Mouse (Mus musculus): ENCODE data around the gene Incenp. TPM values are rescaled to one million over a fixed set of nuclear protein-coding genes. Genes with fewer than 3 reads are reported as not detected.
"Not testable (repeated sequence)": the region's sequence is repeated elsewhere in the genome, so short reads cannot be mapped to it uniquely, and the experiment has no call there.

The Incenp gene
- polyA plus RNA-seq, 1 experiment, result 4.7 TPM

DNA sequence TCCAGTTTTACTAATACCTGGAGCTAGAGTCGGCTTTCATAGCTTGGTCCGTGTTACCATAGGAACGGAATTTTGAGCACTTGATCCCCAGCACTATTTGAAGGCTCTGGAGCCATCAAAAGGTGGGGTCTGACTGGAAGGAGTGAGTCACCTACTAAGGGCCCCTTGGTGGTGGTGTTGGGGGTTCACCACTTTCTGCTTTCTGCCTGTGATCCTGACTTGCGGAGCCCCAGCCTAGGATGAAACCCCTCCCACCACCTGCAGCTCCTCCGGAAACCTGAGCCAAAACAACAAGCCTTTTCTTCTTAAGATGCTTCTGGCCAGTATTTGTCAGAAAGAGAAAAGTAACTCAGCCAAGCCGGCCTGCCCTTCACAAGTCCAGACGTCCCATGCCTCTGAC, 40.5 kb upstream of the Incenp start:
- TF ChIP-seq CTCF (conservative IDR thresholded peaks at IDR 0.05; ENCODE audit: insufficient read depth, insufficient read length, low read depth, low read length), result no peak
- no peak for DNase-seq
- no peak overlapping the region for H3K27ac ChIP-seq (ENCODE audit: insufficient read depth, low read depth, low read length)
- H3K36me3 ChIP-seq (ENCODE audit: control insufficient read depth, insufficient read depth, low read length), result no peaks in the 10 kb centered on the region
- H3K27me3 ChIP-seq (replicated peaks; ENCODE audit: control insufficient read depth, insufficient read depth, low read length), result no peaks in the 10 kb centered on the region
- WGBS, result 80% methylated on average over 7 of the region's 7 CpGs
- H3K4me1 ChIP-seq (ENCODE audit: control insufficient read depth, insufficient read depth, low read length), result peaks cover 5% of the 10 kb centered on the region; the same call in 1 of the 2 replicates
- H3K4me3 ChIP-seq (ENCODE audit: insufficient read depth, low read depth, low read length), result no peak overlapping the region

DNA sequence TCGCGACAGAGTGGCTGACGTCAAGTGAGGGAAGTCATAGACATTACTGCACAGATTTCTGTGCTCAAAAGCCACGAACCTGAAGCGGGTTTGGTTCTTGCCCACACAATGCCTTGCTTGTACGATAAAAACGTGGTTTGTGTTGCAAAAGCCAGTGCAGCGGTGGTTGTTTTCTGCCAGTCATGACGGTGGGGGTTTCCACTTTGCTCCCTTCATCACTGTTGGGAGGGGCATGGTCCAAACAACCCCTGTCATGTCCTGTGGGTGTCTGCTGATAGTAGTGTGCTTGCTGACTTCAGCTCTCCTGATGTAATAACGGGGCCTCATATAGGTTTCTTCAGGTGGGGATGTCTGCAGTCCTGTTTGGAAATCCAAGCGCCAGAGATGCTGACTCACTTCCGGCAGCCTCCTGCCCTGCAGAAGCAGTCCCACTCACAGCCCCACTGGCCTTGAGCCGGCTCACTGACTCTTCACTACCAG, 39.5 kb upstream of the Incenp start:
- no peak for DNase-seq
- 68% methylated on average over 13 of the region's 13 CpGs for WGBS
- H3K27me3 ChIP-seq (replicated peaks; ENCODE audit: control insufficient read depth, insufficient read depth, low read length), result no peaks in the 10 kb centered on the region
- peaks cover 5% of the 10 kb centered on the region; the same call in 1 of the 2 replicates for H3K4me1 ChIP-seq (ENCODE audit: control insufficient read depth, insufficient read depth, low read length)
- no peak overlapping the region for H3K27ac ChIP-seq (ENCODE audit: insufficient read depth, low read depth, low read length)
- no peaks in the 10 kb centered on the region for H3K36me3 ChIP-seq (ENCODE audit: control insufficient read depth, insufficient read depth, low read length)
- H3K4me3 ChIP-seq (ENCODE audit: insufficient read depth, low read depth, low read length), result no peak overlapping the region
- TF ChIP-seq CTCF (conservative IDR thresholded peaks at IDR 0.05; ENCODE audit: insufficient read depth, insufficient read length, low read depth, low read length) (no peak), POLR2A (IDR thresholded peaks at IDR 0.05; ENCODE audit: low read depth, low read length) (no peak)

DNA sequence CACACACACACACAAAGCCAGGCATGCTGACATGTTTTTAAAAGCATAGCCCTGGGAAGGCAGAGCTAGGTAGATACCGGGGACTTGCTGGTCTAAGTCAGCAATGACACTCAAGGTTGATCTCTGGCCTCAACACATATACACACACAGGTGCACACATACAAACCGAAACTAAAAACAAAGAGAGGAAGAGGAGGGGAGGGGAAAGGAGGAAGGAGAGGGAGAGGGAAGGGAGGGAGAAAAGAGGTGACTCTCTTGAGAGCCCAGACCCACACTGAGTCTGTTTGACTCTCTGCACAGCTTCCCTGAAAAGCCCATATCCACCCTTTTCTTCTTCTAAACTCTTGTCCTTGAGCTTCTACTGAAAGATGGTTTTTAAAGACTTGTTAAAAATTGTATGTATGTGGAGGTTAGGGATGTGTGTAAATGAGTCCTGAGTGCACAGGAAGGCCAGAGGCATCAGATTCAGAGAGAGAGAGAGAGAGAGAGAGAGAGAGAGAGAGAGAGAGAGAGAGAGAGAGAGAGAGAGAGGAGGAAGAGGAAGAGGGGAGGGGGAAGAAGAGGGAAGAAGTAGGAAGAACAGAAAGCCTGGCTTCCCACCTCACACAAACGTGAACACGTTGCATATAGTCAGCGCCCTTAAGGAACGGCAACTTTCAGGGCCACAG, 38.9 kb upstream of the Incenp start:
- no peak for DNase-seq
- no peak for TF ChIP-seq CTCF (conservative IDR thresholded peaks at IDR 0.05; ENCODE audit: insufficient read depth, insufficient read length, low read depth, low read length)
- TF ChIP-seq POLR2A (IDR thresholded peaks at IDR 0.05; ENCODE audit: low read depth, low read length), result no peak
- no peak overlapping the region for H3K4me3 ChIP-seq (ENCODE audit: insufficient read depth, low read depth, low read length)
- 73% methylated on average over 6 of the region's 6 CpGs for WGBS
- H3K4me1 ChIP-seq (ENCODE audit: control insufficient read depth, insufficient read depth, low read length), result peaks cover 5% of the 10 kb centered on the region; the same call in 1 of the 2 replicates
- no peak overlapping the region for H3K27ac ChIP-seq (ENCODE audit: insufficient read depth, low read depth, low read length)
- no peaks in the 10 kb centered on the region for H3K36me3 ChIP-seq (ENCODE audit: control insufficient read depth, insufficient read depth, low read length)
- H3K27me3 ChIP-seq (replicated peaks; ENCODE audit: control insufficient read depth, insufficient read depth, low read length), result no peaks in the 10 kb centered on the region

DNA sequence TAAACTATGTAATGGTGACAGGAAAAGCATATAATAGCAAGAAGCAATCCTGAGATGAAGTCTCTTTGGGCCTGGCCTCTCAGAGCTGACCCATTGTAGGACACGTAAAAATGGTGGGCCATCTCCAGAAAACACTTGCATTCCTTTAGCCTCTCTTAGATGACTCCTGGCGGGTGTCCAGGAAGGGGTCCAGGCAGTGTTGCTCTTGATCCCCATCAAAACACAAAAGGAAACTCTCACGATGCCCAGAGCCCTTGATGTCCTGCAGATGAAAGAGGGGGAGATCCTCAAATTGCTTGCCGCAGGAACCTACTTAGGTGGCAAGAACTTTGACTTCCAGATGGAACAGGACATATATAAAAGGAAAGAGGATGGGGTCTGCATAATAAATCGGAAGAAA, 38.1 kb upstream of the Incenp start:
- no peak overlapping the region for H3K27ac ChIP-seq (ENCODE audit: insufficient read depth, low read depth, low read length)
- H3K27me3 ChIP-seq (replicated peaks; ENCODE audit: control insufficient read depth, insufficient read depth, low read length), result no peaks in the 10 kb centered on the region
- no peak overlapping the region for H3K4me3 ChIP-seq (ENCODE audit: insufficient read depth, low read depth, low read length)
- WGBS, result 78% methylated on average over 5 of the region's 5 CpGs
- TF ChIP-seq POLR2A (IDR thresholded peaks at IDR 0.05; ENCODE audit: low read depth, low read length) (no peak), CTCF (conservative IDR thresholded peaks at IDR 0.05; ENCODE audit: insufficient read depth, insufficient read length, low read depth, low read length) (no peak)
- no peaks in the 10 kb centered on the region for H3K36me3 ChIP-seq (ENCODE audit: control insufficient read depth, insufficient read depth, low read length)
- peaks cover 5% of the 10 kb centered on the region; the same call in 1 of the 2 replicates for H3K4me1 ChIP-seq (ENCODE audit: control insufficient read depth, insufficient read depth, low read length)
- no peak for DNase-seq

DNA sequence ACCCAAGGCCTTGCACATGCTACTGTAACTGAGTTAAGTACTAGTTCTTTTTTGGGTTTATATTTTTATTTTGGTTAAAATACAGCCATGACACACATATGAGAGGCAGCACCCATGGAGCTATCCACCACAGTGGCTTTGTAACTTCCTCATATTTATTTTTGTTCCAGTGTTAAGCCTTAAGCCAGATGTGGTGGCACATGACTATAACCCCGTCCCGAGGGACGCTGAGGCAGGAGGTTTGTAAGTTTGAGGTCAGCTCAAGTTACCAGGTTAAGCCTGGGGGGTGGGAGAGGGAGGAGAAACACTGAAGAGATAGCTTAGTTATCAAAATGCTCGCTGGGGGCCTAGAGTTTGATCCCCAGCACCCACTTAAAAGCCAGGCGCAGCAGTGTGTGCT, 37.2 kb upstream of the Incenp start:
- TF ChIP-seq CTCF (conservative IDR thresholded peaks at IDR 0.05; ENCODE audit: insufficient read depth, insufficient read length, low read depth, low read length), result no peak
- no peak for TF ChIP-seq POLR2A (IDR thresholded peaks at IDR 0.05; ENCODE audit: low read depth, low read length)
- no peaks in the 10 kb centered on the region for H3K27me3 ChIP-seq (replicated peaks; ENCODE audit: control insufficient read depth, insufficient read depth, low read length)
- WGBS, result 74% methylated on average over 5 of the region's 5 CpGs
- H3K27ac ChIP-seq (ENCODE audit: insufficient read depth, low read depth, low read length), result no peak overlapping the region
- DNase-seq, result no peak
- H3K4me1 ChIP-seq (ENCODE audit: control insufficient read depth, insufficient read depth, low read length), result peaks cover 5% of the 10 kb centered on the region; the same call in 1 of the 2 replicates
- no peak overlapping the region for H3K4me3 ChIP-seq (ENCODE audit: insufficient read depth, low read depth, low read length)
- H3K36me3 ChIP-seq (ENCODE audit: control insufficient read depth, insufficient read depth, low read length), result no peaks in the 10 kb centered on the region

DNA sequence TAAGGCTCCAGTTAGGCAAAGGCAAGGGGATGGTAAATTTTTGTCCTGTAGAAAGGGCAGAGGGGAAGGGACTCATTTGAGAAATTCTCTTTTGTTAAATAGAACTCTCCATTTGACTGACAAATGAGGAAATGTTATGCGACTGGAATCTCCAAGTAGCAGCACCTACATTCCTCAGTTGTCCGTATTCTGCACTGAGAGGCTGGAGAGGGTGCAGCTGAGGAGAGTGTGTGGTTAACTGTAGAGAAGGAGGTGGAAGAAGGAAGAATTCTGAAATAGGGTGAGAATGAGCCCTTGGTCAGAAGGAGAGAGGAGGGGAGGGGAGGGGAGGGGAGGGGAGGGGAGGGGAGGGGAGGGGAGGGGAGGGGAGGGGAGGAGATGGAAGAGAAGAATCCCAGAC, 34.6 kb upstream of the Incenp start:
- WGBS, result 88% methylated on average over 2 of the region's 2 CpGs
- TF ChIP-seq CTCF (conservative IDR thresholded peaks at IDR 0.05; ENCODE audit: insufficient read depth, insufficient read length, low read depth, low read length) (no peak), POLR2A (IDR thresholded peaks at IDR 0.05; ENCODE audit: low read depth, low read length) (no peak)

DNA sequence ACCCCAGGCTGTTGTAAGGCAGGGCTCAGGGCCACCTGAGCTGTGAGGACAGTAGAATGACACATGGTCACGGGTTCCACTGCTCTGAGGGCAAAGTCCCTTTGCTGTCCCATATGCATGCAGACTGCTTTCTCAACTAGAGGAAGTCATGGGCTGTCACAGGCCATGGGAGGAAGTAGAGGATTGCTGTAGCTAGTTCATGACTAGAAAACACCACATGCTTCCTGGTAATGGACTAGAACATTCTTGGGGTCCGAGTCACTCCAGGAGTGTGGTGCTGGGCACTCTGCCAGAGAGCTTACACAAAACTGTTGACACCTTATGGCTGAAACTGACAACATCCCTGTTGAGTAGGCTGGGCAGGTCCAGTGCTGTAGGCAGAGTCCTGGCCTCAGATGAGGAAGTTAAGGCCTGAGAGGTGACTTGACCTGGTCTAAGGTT, 31.8 kb upstream of the Incenp start:
- 60% methylated on average over 2 of the region's 2 CpGs for WGBS
- not testable (repeated sequence) for H3K4me3 ChIP-seq (ENCODE audit: insufficient read depth, low read depth, low read length); H3K36me3 ChIP-seq (ENCODE audit: control insufficient read depth, insufficient read depth, low read length); H3K4me1 ChIP-seq (ENCODE audit: control insufficient read depth, insufficient read depth, low read length); H3K27ac ChIP-seq (ENCODE audit: insufficient read depth, low read depth, low read length); DNase-seq; H3K27me3 ChIP-seq (replicated peaks; ENCODE audit: control insufficient read depth, insufficient read depth, low read length)

More for the DNA sequence above, 34.6 kb upstream of the Incenp start:
- Histone ChIP-seq H3K27me3 (replicated peaks; ENCODE audit: control insufficient read depth, insufficient read depth, low read length) (no peaks in the 10 kb centered on the region), H3K36me3 (ENCODE audit: control insufficient read depth, insufficient read depth, low read length) (no peaks in the 10 kb centered on the region), H3K27ac (ENCODE audit: insufficient read depth, low read depth, low read length) (no peak overlapping the region), H3K4me3 (ENCODE audit: insufficient read depth, low read depth, low read length) (no peak overlapping the region), H3K4me1 (ENCODE audit: control insufficient read depth, insufficient read depth, low read length) (peaks cover 5% of the 10 kb centered on the region; the same call in 1 of the 2 replicates)
- no peak for DNase-seq
